18 mouse cellular contexts compared by ENCODE assay signal in genomic region chr19:17744474-17745069, GRCm38 (mm10).
A peak's percentile ranks its signal among the peaks of the same experiment; 100 is the strongest.
DNase-seq lines count a peak whose midpoint lies in the region; ATAC-seq and TF ChIP-seq lines count a peak whose summit lies in the region.
"Had no signal": no experiment of that assay in that cellular context is flagged by ENCODE, and none has a peak within 500 bp of the region (broad histone marks: within the 10 kb centered on the region; RNA-seq: fewer than 3 reads in every experiment).

No protein-coding gene starts in this region.

- no peak for TF ChIP-seq CTCF in kidney, adult 2 months (conservative IDR thresholded peaks at IDR 0.05; ENCODE audit: insufficient read depth, insufficient read length, low read depth, low read length)
- TF ChIP-seq CTCF in stomach, postnatal 0 days (IDR thresholded peaks at IDR 0.05; ENCODE audit: low read depth), result no peak

- peaks cover 12% of the 10 kb centered on the region; the same call in 1 of the 2 replicates for H3K4me1 ChIP-seq in kidney, adult 2 months (ENCODE audit: control insufficient read depth, insufficient read depth, low read length)
- no peaks in the 10 kb centered on the region for H3K4me1 ChIP-seq in kidney, embryonic 15.5 days
- peaks cover 3% of the 10 kb centered on the region; the same call in 1 of the 2 replicates for H3K4me1 ChIP-seq in lung, embryonic 16.5 days (replicated peaks; ENCODE audit: control insufficient read depth, insufficient read depth, low read length)
- no peaks in the 10 kb centered on the region for H3K4me1 ChIP-seq in stomach, postnatal 0 days (replicated peaks; ENCODE audit: control insufficient read depth, insufficient read depth)
- H3K4me1 ChIP-seq in hindbrain, embryonic 16.5 days (ENCODE audit: control insufficient read depth, insufficient read depth, low read depth, low read length), result no peaks in the 10 kb centered on the region
- H3K4me1 ChIP-seq: hindbrain, embryonic 12.5 days; midbrain, embryonic 10.5 days; neural tube, embryonic 13.5 days had no signal

- H3K27ac ChIP-seq in kidney, adult 2 months (ENCODE audit: insufficient read depth, low read depth, low read length), result peak overlapping the region; percentile 59
- H3K27ac ChIP-seq in kidney, embryonic 15.5 days, result no peak overlapping the region
- H3K27ac ChIP-seq in lung, embryonic 16.5 days (ENCODE audit: low read length), result no peak overlapping the region
- H3K27ac ChIP-seq in stomach, postnatal 0 days (replicated peaks), result no peak overlapping the region
- H3K27ac ChIP-seq in hindbrain, embryonic 16.5 days (ENCODE audit: low read depth, low read length), result no peak overlapping the region
- H3K27ac ChIP-seq: heart, adult 2 months; hindbrain, embryonic 12.5 days; kidney, postnatal 0 days; macrophage; midbrain, embryonic 10.5 days; neural tube, embryonic 13.5 days had no signal

- ATAC-seq in kidney, embryonic 15.5 days (replicated peaks; ENCODE audit: low FRiP score), result no peak
- 0 out of 2 replicates have a peak, but pooled peaks have one; percentile 49 for ATAC-seq in lung, embryonic 16.5 days (ENCODE audit: low read depth)
- peak; percentile 83 for ATAC-seq in stomach, postnatal 0 days (ENCODE audit: low FRiP score, low TSS enrichment)
- no peak for ATAC-seq in hindbrain, embryonic 16.5 days

- WGBS in kidney, adult 2 months, result 69% methylated on average over 8 of the region's 8 CpGs
- WGBS in kidney, embryonic 15.5 days, result 87% methylated on average over 8 of the region's 8 CpGs
- WGBS in lung, embryonic 16.5 days, result 50% methylated on average over 8 of the region's 8 CpGs
- WGBS in stomach, postnatal 0 days, result 56% methylated on average over 8 of the region's 8 CpGs
- WGBS in hindbrain, embryonic 16.5 days, result 87% methylated on average over 8 of the region's 8 CpGs

- no peak for TF ChIP-seq POLR2A in kidney, adult 2 months (IDR thresholded peaks at IDR 0.05; ENCODE audit: low read depth, low read length)

- H3K9ac ChIP-seq in kidney, embryonic 15.5 days, result no peak overlapping the region
- no peak overlapping the region for H3K9ac ChIP-seq in lung, embryonic 16.5 days (ENCODE audit: low read length)
- no peak overlapping the region for H3K9ac ChIP-seq in stomach, postnatal 0 days (ENCODE audit: low read length)
- no peak overlapping the region for H3K9ac ChIP-seq in hindbrain, embryonic 16.5 days (ENCODE audit: low read depth, low read length)
- H3K9ac ChIP-seq: hindbrain, embryonic 12.5 days; neural tube, embryonic 13.5 days had no signal

- DNase-seq in kidney, adult 2 months, result peak; percentile 84
- no peak for DNase-seq in lung, postnatal 36 days
- peak; percentile 39 to 61 for DNase-seq in kidney, postnatal 25 days
- peak; percentile 47 for DNase-seq in stomach, postnatal 0 days (ENCODE audit: low spot score)
- DNase-seq: cerebellum, adult 18-20 months; gastrocnemius, postnatal 14 days; right cerebral cortex, adult 18-20 months; thymus, adult 18-20 months; thymus, postnatal 4 days had no signal

- TF ChIP-seq EP300 in stomach, postnatal 0 days (optimal IDR thresholded peaks at IDR 0.05), result no peak

- H3K36me3 ChIP-seq in kidney, adult 2 months (ENCODE audit: control insufficient read depth, insufficient read depth, low read length), result no peaks in the 10 kb centered on the region; the same call in 1 of the 2 replicates
- H3K36me3 ChIP-seq in kidney, embryonic 15.5 days, result no peaks in the 10 kb centered on the region; the same call in 1 of the 2 replicates
- H3K36me3 ChIP-seq in lung, embryonic 16.5 days (ENCODE audit: control insufficient read depth, insufficient read depth, low read length), result no peaks in the 10 kb centered on the region
- H3K36me3 ChIP-seq in stomach, postnatal 0 days (ENCODE audit: control insufficient read depth, insufficient read depth, low read length), result no peaks in the 10 kb centered on the region
- no peaks in the 10 kb centered on the region for H3K36me3 ChIP-seq in hindbrain, embryonic 16.5 days (ENCODE audit: control insufficient read depth, insufficient read depth, low read length)
- H3K36me3 ChIP-seq: hindbrain, embryonic 12.5 days; midbrain, embryonic 10.5 days; neural tube, embryonic 13.5 days had no signal

- no peaks in the 10 kb centered on the region for H3K9me3 ChIP-seq in kidney, embryonic 15.5 days (replicated peaks)
- H3K9me3 ChIP-seq in lung, embryonic 16.5 days (ENCODE audit: control insufficient read depth, low read length), result no peaks in the 10 kb centered on the region
- no peaks in the 10 kb centered on the region for H3K9me3 ChIP-seq in stomach, postnatal 0 days (ENCODE audit: control insufficient read depth, low read length)
- H3K9me3 ChIP-seq in hindbrain, embryonic 16.5 days (ENCODE audit: control insufficient read depth, low read length), result no peaks in the 10 kb centered on the region
- H3K9me3 ChIP-seq: hindbrain, embryonic 12.5 days; midbrain, embryonic 10.5 days; neural tube, embryonic 13.5 days had no signal

- H3K27me3 ChIP-seq in kidney, adult 2 months (replicated peaks; ENCODE audit: control insufficient read depth, insufficient read depth, low read length), result no peaks in the 10 kb centered on the region
- H3K27me3 ChIP-seq in kidney, embryonic 15.5 days, result no peaks in the 10 kb centered on the region
- H3K27me3 ChIP-seq in lung, embryonic 16.5 days (ENCODE audit: control insufficient read depth, insufficient read depth, low read depth, low read length), result no peaks in the 10 kb centered on the region
- no peaks in the 10 kb centered on the region for H3K27me3 ChIP-seq in stomach, postnatal 0 days (ENCODE audit: control insufficient read depth, insufficient read depth, low read length)
- no peaks in the 10 kb centered on the region for H3K27me3 ChIP-seq in hindbrain, embryonic 16.5 days (replicated peaks; ENCODE audit: control insufficient read depth, insufficient read depth, low read length)
- H3K27me3 ChIP-seq: hindbrain, embryonic 12.5 days; neural tube, embryonic 13.5 days had no signal

- no peak overlapping the region for H3K4me3 ChIP-seq in kidney, adult 2 months (ENCODE audit: insufficient read depth, low read depth, low read length)
- H3K4me3 ChIP-seq in kidney, embryonic 15.5 days (replicated peaks), result no peak overlapping the region
- no peak overlapping the region for H3K4me3 ChIP-seq in lung, embryonic 16.5 days (ENCODE audit: low read length)
- no peak overlapping the region for H3K4me3 ChIP-seq in stomach, postnatal 0 days (ENCODE audit: low read depth, low read length)
- H3K4me3 ChIP-seq in hindbrain, embryonic 16.5 days (ENCODE audit: low read length), result no peak overlapping the region
- H3K4me3 ChIP-seq: heart, adult 2 months; hindbrain, embryonic 12.5 days; midbrain, embryonic 10.5 days; neural tube, embryonic 13.5 days had no signal

- H3K4me2 ChIP-seq in kidney, embryonic 15.5 days, result no peak overlapping the region
- no peak overlapping the region for H3K4me2 ChIP-seq in lung, embryonic 16.5 days (ENCODE audit: low read depth, low read length)
- no peak overlapping the region for H3K4me2 ChIP-seq in stomach, postnatal 0 days (replicated peaks; ENCODE audit: low read depth)
- no peak overlapping the region for H3K4me2 ChIP-seq in hindbrain, embryonic 16.5 days (ENCODE audit: low read length)
- H3K4me2 ChIP-seq: hindbrain, embryonic 12.5 days; neural tube, embryonic 13.5 days had no signal

Comparison
In these comparisons a context has a peak if more than half of its experiments do, and no peak if none do; other contexts are left out.
1. ATAC-seq: peak in lung, embryonic 16.5 days (single experiment) and stomach, postnatal 0 days (single experiment); none in kidney, embryonic 15.5 days (single experiment) and hindbrain, embryonic 16.5 days (single experiment).